ENCODE assay signal across 31 mouse cellular contexts in the genomic region with DNA sequence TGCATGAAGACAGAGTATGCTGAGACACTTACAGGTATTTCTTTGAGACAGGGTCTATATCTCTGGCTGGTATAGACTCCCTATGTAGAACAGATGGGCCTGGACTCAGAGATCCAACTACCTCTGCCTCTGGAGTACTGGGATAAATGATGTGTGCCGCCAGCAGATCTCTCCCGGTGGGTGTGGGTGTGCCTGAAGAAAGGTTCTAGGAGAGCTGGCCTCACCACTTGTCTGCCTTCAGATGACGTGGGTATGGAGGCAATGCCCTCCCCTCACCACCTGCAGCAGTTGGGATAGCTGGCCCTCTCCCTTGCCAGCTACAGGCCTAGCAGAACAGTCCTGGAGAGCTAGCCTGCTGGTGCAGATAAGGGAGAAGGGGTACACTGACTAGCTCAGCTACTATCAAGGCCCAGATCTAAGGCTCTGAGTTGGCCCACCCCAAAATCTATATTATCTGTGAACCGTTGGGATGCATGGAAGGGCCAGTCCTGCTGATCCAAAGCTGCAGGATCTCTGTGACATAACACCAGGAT. TPM values are rescaled to one million over a fixed set of nuclear protein-coding genes. Genes with fewer than 3 reads are reported as not detected.
DNase-seq lines count a peak whose midpoint lies in the region; ATAC-seq lines count a peak whose summit lies in the region.
"Had no signal": no experiment of that assay in that cellular context is flagged by ENCODE, and none has a peak within 500 bp of the region (broad histone marks: within the 10 kb centered on the region; RNA-seq: fewer than 3 reads in every experiment).

No protein-coding gene starts in this region.

- H3K9me3 ChIP-seq in hindbrain, embryonic 12.5 days (replicated peaks) = no peaks in the 10 kb centered on the region
- H3K9me3 ChIP-seq in hindbrain, embryonic 10.5 days = no peaks in the 10 kb centered on the region
- no peaks in the 10 kb centered on the region for H3K9me3 ChIP-seq in intestine, embryonic 16.5 days (ENCODE audit: control insufficient read depth, low read length)
- no peaks in the 10 kb centered on the region for H3K9me3 ChIP-seq in heart, embryonic 11.5 days (replicated peaks; ENCODE audit: control insufficient read depth, low read length)
- H3K9me3 ChIP-seq: embryonic facial prominence, embryonic 12.5 days; forebrain, embryonic 12.5 days; heart, embryonic 13.5 days; limb, embryonic 13.5 days had no signal

- H3K9ac ChIP-seq in hindbrain, embryonic 12.5 days = no peak overlapping the region
- H3K9ac ChIP-seq in intestine, embryonic 16.5 days (ENCODE audit: low read depth, low read length) = no peak overlapping the region
- H3K9ac ChIP-seq in heart, embryonic 11.5 days (ENCODE audit: low read depth, low read length) = no peak overlapping the region
- H3K9ac ChIP-seq: embryonic facial prominence, embryonic 12.5 days; forebrain, embryonic 12.5 days; heart, embryonic 13.5 days; hindbrain, embryonic 14.5 days; limb, embryonic 13.5 days; lung, embryonic 14.5 days had no signal

- H3K27me3 ChIP-seq in hindbrain, embryonic 12.5 days = no peaks in the 10 kb centered on the region
- H3K27me3 ChIP-seq in hindbrain, embryonic 10.5 days (ENCODE audit: insufficient read depth, poor library complexity, severe bottlenecking) = no peaks in the 10 kb centered on the region
- H3K27me3 ChIP-seq in intestine, embryonic 16.5 days (replicated peaks; ENCODE audit: control insufficient read depth, insufficient read depth, low read length) = no peaks in the 10 kb centered on the region
- no peaks in the 10 kb centered on the region for H3K27me3 ChIP-seq in heart, embryonic 11.5 days (ENCODE audit: control insufficient read depth, insufficient read depth, low read length)
- H3K27me3 ChIP-seq: embryonic facial prominence, embryonic 12.5 days; forebrain, embryonic 12.5 days; heart, embryonic 13.5 days; limb, embryonic 13.5 days; Patski had no signal

- H3K27ac ChIP-seq in hindbrain, embryonic 12.5 days = no peak overlapping the region
- no peak overlapping the region for H3K27ac ChIP-seq in hindbrain, embryonic 10.5 days
- peak overlapping the region; percentile 87 for H3K27ac ChIP-seq in intestine, embryonic 16.5 days (ENCODE audit: low read length)
- H3K27ac ChIP-seq in heart, embryonic 11.5 days (ENCODE audit: low read depth, low read length) = no peak overlapping the region
- H3K27ac ChIP-seq: embryonic facial prominence, embryonic 12.5 days; forebrain, embryonic 12.5 days; heart, embryonic 13.5 days; hindbrain, embryonic 14.5 days; limb, embryonic 13.5 days had no signal

- WGBS in hindbrain, embryonic 12.5 days = 88% methylated on average over 4 of the region's 4 CpGs
- 91% methylated on average over 4 of the region's 4 CpGs for WGBS in hindbrain, embryonic 10.5 days
- WGBS in intestine, embryonic 16.5 days = 77% methylated on average over 4 of the region's 4 CpGs
- 76% methylated on average over 4 of the region's 4 CpGs for WGBS in heart, embryonic 11.5 days (ENCODE audit: insufficient replicate concordance)

- H3K4me1 ChIP-seq in hindbrain, embryonic 12.5 days = no peaks in the 10 kb centered on the region
- no peaks in the 10 kb centered on the region for H3K4me1 ChIP-seq in hindbrain, embryonic 10.5 days (replicated peaks)
- peaks cover 20% of the 10 kb centered on the region for H3K4me1 ChIP-seq in intestine, embryonic 16.5 days (ENCODE audit: control insufficient read depth, insufficient read depth, low read length)
- peaks cover 4% of the 10 kb centered on the region; the same call in 1 of the 2 replicates for H3K4me1 ChIP-seq in heart, embryonic 11.5 days (ENCODE audit: control insufficient read depth, insufficient read depth, low read length)
- H3K4me1 ChIP-seq: embryonic facial prominence, embryonic 12.5 days had no signal

- H3K36me3 ChIP-seq in hindbrain, embryonic 12.5 days = peaks cover 11% of the 10 kb centered on the region; the same call in 1 of the 2 replicates
- peaks cover 31% of the 10 kb centered on the region for H3K36me3 ChIP-seq in hindbrain, embryonic 10.5 days
- no peaks in the 10 kb centered on the region for H3K36me3 ChIP-seq in intestine, embryonic 16.5 days (ENCODE audit: control insufficient read depth, insufficient read depth, low read length)
- peaks cover 3% of the 10 kb centered on the region; the same call in 1 of the 2 replicates for H3K36me3 ChIP-seq in heart, embryonic 11.5 days (ENCODE audit: control insufficient read depth, insufficient read depth, low read length)
- H3K36me3 ChIP-seq: embryonic facial prominence, embryonic 12.5 days had no signal

- no peak for DNase-seq in hindbrain, embryonic 10.5 days (ENCODE audit: low spot score)
- DNase-seq in brain, adult 2 months (ENCODE audit: low read depth, low spot score) = peak; percentile 38
- DNase-seq in cerebellum, postnatal 14 days = no peak
- DNase-seq: adrenal gland, adult 2 months; cerebellum, adult 11-12 months; cerebellum, postnatal 10 days; gastrocnemius, postnatal 10 days; heart, postnatal 14 days; kidney, postnatal 25 days; lung, embryonic 14.5 days; thymus, adult 18-20 months had no signal

- H3K4me2 ChIP-seq in hindbrain, embryonic 12.5 days (replicated peaks) = no peak overlapping the region
- no peak overlapping the region for H3K4me2 ChIP-seq in intestine, embryonic 16.5 days (ENCODE audit: low read depth, low read length)
- H3K4me2 ChIP-seq in heart, embryonic 11.5 days = no peak overlapping the region
- H3K4me2 ChIP-seq: embryonic facial prominence, embryonic 12.5 days; forebrain, embryonic 12.5 days; heart, embryonic 13.5 days; hindbrain, embryonic 14.5 days; limb, embryonic 13.5 days; lung, embryonic 14.5 days had no signal

- ATAC-seq in hindbrain, embryonic 12.5 days (ENCODE audit: low FRiP score) = 0 out of 2 replicates have a peak, but pooled peaks have one; percentile 6
- peak; percentile 30 for ATAC-seq in intestine, embryonic 16.5 days
- ATAC-seq in megakaryocyte progenitor cell, adult 5-6 weeks (replicated peaks; ENCODE audit: poor library complexity) = peak; percentile 70
- no peak for ATAC-seq in heart, embryonic 11.5 days (replicated peaks; ENCODE audit: insufficient number of reproducible peaks, low FRiP score, low TSS enrichment)
- ATAC-seq: CD4-positive, CD25-positive, alpha-beta regulatory T cell, adult 4 months; inflammation-experienced regulatory T-cells, adult 6 months; Patski had no signal

- H3K4me3 ChIP-seq in hindbrain, embryonic 12.5 days = no peak overlapping the region
- H3K4me3 ChIP-seq in hindbrain, embryonic 10.5 days = no peak overlapping the region
- H3K4me3 ChIP-seq in intestine, embryonic 16.5 days (ENCODE audit: low read length) = no peak overlapping the region
- no peak overlapping the region for H3K4me3 ChIP-seq in heart, embryonic 11.5 days (ENCODE audit: low read depth, low read length)
- H3K4me3 ChIP-seq: embryonic facial prominence, embryonic 12.5 days; erythroblast, embryonic 14.5 days; forebrain, embryonic 12.5 days; heart, embryonic 13.5 days; limb, embryonic 13.5 days had no signal

RNA-seq across cellular contexts. Expression of a gene that starts 30.8 kb away (rescaled TPM):
- polyA plus RNA-seq in hindbrain, embryonic 12.5 days (2016; fragmentation: Nextera tagmentation; extraction: Ambion mirVana) = 19.1 and 20.2 TPM in 2 replicates
- polyA plus RNA-seq in hindbrain, embryonic 10.5 days (2016; fragmentation: Nextera tagmentation; extraction: Ambion mirVana) = 10.5 and 11.0 TPM in 2 replicates
- polyA plus RNA-seq in intestine, embryonic 16.5 days (2015; fragmentation: Nextera tagmentation; extraction: Ambion mirVana) = 7.4 and 9.1 TPM in 2 replicates
- total RNA-seq in megakaryocyte progenitor cell, adult 5-6 weeks (2015) = 2.6 and 3.1 TPM in 2 replicates
- 2.3 and 4.3 TPM in 2 replicates for total RNA-seq in megakaryocyte progenitor cell, adult 5-6 weeks (2017)
- polyA plus RNA-seq in heart, embryonic 11.5 days (2014; fragmentation: Nextera tagmentation; extraction: Ambion mirVana) = 8.4 and 11.1 TPM in 2 replicates

RNA-seq across cellular contexts. Expression of a gene that starts 59.3 kb away (rescaled TPM):
- not detected in 2 replicates for polyA plus RNA-seq in hindbrain, embryonic 12.5 days (2016; fragmentation: Nextera tagmentation; extraction: Ambion mirVana)
- not detected in 2 replicates for polyA plus RNA-seq in hindbrain, embryonic 10.5 days (2016; fragmentation: Nextera tagmentation; extraction: Ambion mirVana)
- polyA plus RNA-seq in intestine, embryonic 16.5 days (2015; fragmentation: Nextera tagmentation; extraction: Ambion mirVana) = not detected in 2 replicates
- not detected in 2 replicates for total RNA-seq in megakaryocyte progenitor cell, adult 5-6 weeks (2015)
- total RNA-seq in megakaryocyte progenitor cell, adult 5-6 weeks (2017) = not detected in 2 replicates
- polyA plus RNA-seq in heart, embryonic 11.5 days (2014; fragmentation: Nextera tagmentation; extraction: Ambion mirVana) = not detected in 2 replicates
- total RNA-seq: adrenal gland, adult 2 months; adrenal gland, postnatal 4 days; gastrocnemius, postnatal 10 days; granulocyte monocyte progenitor cell, adult 5-6 weeks; heart, postnatal 14 days; left cerebral cortex, postnatal 14 days; midbrain, postnatal 0 days had no signal
- polyA plus RNA-seq: adrenal gland, adult 2 months; CD4-positive, CD25-positive, alpha-beta regulatory T cell, adult 4 months; embryonic facial prominence, embryonic 12.5 days; erythroblast, embryonic 14.5 days; forebrain, embryonic 12.5 days; heart, embryonic 13.5 days; hindbrain, embryonic 14.5 days; inflammation-experienced regulatory T-cells, adult 6 months; kidney, embryonic 14.5 days; limb, embryonic 13.5 days; lung, embryonic 14.5 days; midbrain, postnatal 0 days; neural tube, embryonic 14.5 days; Patski; stomach, embryonic 16.5 days had no signal
